Mouse (Mus musculus) left cerebral cortex, postnatal 4 days (tissue): ENCODE measurements at regions not wholly inside any gene's neighbourhood (a gene's known extent, or its start where the extent isn't known, plus 50 kb on each side); places are given as distances from the start of the nearest gene placed in this dataset.
"Not testable (repeated sequence)": the region's sequence is repeated elsewhere in the genome, so short reads cannot be mapped to it uniquely, and the experiment has no call there.

ENCODE experiments used
- DNase-seq: peaks from one replicate; pipeline ENCODE4 v3.0.0-alpha.2; 2022
- intact Hi-C: fragments of 180-260 bp; cut with DNase I; formaldehyde crosslinking; loops from one replicate; pipeline ENCODE4 v1.15.1; 2025

DNA sequence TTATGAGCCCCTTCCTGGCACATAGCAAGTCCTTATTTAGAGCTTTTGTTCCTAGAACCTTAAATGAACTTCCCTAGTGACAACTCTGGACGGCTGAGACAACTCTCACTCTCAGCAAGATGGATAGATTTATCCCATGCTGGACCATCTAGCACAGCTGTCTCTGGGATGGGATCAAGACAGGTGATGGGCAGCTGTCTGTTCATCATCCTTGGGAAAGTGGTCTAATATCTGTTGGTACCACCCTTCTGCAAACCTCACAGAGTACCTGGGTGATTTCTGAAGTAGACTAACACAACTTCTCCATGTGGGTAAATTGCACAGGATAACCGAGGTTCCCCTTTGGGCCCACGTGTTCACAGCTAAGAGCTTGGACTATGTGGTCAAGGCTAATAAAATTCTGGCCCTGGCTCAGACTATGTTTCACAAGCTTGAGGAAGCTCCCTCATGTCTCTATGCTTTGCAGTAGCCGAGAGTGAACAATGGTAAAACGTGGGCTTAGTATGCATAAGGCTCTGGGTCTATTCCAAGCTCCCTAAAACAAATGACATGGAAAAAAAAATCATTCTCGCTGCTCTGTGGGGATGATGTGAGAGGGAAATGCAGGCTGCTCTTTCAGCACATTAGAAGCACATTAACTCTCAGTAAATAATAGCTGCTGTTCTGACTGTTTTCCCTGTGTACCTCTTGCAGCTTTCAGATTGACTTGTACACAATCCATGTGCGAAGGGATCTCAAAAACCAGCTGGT lies 135.1 kb upstream of the 1700056E22Rik start:
- intact Hi-C loops, result no loop called here

GRCm38 (mm10) chr1:184166951-184167350 lies 132.8 kb upstream of the 1700056E22Rik start:
- intact Hi-C loops, result no loop called here
- DNase-seq, result no peak

More for the DNA sequence above, 135.1 kb upstream of the 1700056E22Rik start:
- no peak for DNase-seq

DNA sequence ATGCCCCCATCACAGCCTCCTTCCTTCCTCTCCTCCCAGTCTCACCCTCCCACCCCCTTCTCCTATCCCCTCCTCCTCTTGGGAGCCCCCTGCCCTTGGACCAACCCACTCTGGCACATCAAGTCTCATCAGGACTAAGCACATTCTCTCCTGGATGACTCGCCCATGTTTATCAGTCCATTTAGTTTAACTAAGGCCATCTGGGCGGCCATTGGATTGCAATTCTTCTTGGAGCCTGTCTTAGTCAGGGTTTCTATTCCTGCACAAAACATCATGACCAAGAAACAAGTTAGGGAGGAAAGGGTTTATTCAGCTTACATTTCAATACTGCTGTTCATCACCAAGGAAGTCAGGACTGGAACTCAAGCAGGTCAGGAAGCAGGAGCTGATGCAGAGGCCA lies 128.4 kb upstream of the 1700056E22Rik start:
- intact Hi-C loops, DNase-seq: not testable (repeated sequence)

DNA sequence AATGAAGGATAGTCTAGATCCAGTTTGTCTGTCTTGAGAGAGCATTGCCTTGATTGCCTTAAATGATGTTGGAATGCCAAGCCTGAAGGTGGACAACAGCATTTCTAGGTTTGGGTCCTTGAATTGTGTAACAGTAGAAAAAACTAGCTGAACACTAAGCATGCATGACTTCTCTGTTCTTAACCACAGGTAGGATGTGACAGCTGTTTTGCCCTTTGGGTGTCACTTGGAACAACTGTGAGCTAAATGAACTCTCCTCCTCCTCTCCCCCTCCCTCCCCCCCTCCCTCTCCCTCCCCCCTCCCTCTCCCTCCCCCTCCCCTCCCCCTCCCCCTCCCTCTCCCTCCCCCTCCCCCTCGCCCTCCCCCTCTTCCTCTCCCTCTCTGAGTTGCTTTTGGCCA lies 113.6 kb upstream of the 1700056E22Rik start:
- DNase-seq, result no peak
- intact Hi-C loops, result no loop called here

DNA sequence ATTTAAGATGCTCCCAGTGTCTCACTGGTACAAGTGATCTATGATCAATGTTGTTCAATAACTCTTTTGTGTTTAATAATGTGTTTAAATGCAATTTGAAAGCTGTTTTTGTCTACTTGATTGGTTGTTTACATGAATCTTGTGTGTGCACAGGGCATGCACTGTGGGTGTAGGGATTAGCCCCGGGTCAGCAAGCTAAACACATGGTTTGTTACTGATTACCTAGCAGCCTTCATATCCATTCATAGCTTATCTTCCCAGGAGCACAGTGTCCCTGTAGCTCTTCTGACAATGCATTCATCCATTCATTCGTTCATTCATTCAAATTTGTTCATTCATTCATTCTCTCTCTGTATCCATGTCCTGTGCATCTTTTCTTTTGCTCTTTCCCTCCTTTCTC lies 108.9 kb upstream of the 1700056E22Rik start:
- intact Hi-C loops, result no loop called here
- no peak for DNase-seq

DNA sequence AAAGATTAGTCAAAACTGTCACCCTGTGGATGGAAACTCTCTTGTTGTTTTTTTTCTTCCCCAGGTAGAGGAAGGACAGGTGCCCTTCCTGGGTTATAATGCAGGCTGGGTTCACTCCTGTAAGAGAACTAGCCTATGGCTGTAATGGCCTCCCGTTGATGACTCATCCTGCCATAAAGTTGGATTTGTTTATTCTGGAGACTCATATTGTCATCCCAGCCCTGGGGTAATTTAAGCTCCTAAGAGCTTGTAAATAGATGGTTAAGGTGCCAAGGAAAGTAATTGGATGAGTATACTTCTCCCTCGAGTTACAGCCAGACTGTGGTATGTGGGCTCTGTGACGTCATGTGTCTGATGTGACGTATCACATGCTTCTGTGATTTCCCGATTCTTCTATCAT lies 106.4 kb upstream of the 1700056E22Rik start:
- no peak for DNase-seq
- intact Hi-C loops, result no loop called here

- intact Hi-C loops, result no loop called here
Measured at GRCm38 (mm10) chr1:184140082-184140481, 106.0 kb upstream of the 1700056E22Rik start.

DNA sequence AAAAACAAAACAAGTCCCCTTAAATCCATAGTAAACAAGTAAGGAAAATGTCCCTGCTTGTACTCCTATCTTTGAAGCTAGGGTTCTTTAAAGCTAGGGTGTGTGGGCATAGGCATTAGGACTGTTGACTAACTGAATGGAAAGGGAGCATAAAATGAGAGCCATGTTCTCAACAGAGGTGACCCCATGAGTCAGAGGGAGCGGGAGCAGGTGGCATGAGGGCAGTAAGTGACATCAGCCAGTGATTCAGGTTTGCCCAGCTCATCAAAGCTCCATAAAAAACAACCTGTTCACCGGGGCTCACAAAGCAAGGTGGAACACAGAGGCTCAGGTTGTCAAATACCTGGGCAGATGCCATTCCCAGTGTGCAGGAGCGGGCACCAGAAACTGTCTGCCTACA lies 104.6 kb upstream of the 1700056E22Rik start:
- DNase-seq, result no peak
- intact Hi-C loops, result no loop called here

More at GRCm38 (mm10) chr1:184140082-184140481, 106.0 kb upstream of the 1700056E22Rik start:
- no peak for DNase-seq

DNA sequence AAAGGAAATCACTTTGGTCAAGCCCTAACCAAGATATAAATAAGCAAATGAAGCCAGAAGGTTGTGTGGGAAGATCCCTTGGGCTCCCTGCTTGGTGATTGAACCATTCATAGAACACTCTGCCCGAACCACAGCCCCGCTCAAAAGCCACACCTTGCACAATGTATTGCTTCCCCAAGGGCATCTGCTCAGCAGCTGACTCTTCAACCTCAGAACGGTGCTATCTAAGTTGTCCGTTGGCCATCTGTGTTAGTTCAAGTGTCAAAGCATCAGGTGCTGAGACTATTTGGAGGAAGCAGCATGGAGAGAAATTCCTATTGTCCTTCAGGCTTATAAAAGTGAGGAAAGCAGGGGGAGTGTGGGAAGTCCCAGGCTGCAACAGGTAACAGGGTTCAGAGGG lies 96.8 kb upstream of the 1700056E22Rik start:
- DNase-seq, result no peak
- intact Hi-C loops, result no loop called here

- DNase-seq, result no peak
- intact Hi-C loops, result no loop called here
Measured at GRCm38 (mm10) chr1:184127321-184127720, 93.2 kb upstream of the 1700056E22Rik start.

- DNase-seq, result no peak
- intact Hi-C loops, result no loop called here
Measured at GRCm38 (mm10) chr1:184126909-184127308, 92.8 kb upstream of the 1700056E22Rik start.
